Mouse (Mus musculus): ENCODE results near the gene Hist1h2bh.

- TF ChIP-seq E2F4 (IDR thresholded peaks at IDR 0.05; ENCODE audit: insufficient read depth) (no peak), POLR2A (IDR thresholded peaks at IDR 0.05; ENCODE audit: insufficient read length, low read depth) (no peak), MAX (IDR thresholded peaks at IDR 0.05; ENCODE audit: low read depth) (no peak)
These were observed 36.8 kb downstream of the Hist1h2bh start for GRCm38 (mm10) chr13:23506351-23506750.

All from myocyte (in vitro differentiated cells).